Mouse (Mus musculus) urinary bladder, postnatal 25 days (tissue): ENCODE measurements around the gene Eml2.

Source experiments
- DNase-seq: peaks from one replicate; pipeline ENCODE4 v3.0.0; 2022; ENCODE audit warnings: low spot score

Gene Eml2

GRCm38 (mm10) chr7:19230899-19231298 is 54.7 kb downstream of the Eml2 start:
- DNase-seq = no peak

GRCm38 (mm10) chr7:19231849-19232248 is 55.6 kb downstream of the Eml2 start:
- DNase-seq = no peak

- no peak for DNase-seq
Observed at GRCm38 (mm10) chr7:19234652-19235051, 58.4 kb downstream of the Eml2 start.

- DNase-seq = no peak
Observed at GRCm38 (mm10) chr7:19235092-19235671, 59.0 kb downstream of the Eml2 start.

- DNase-seq = no peak
Observed at GRCm38 (mm10) chr7:19236411-19236810, 60.2 kb downstream of the Eml2 start.

GRCm38 (mm10) chr7:19238344-19238743 is 62.1 kb downstream of the Eml2 start:
- no peak for DNase-seq

GRCm38 (mm10) chr7:19239423-19239822 is 63.2 kb downstream of the Eml2 start:
- DNase-seq = peak; percentile 88

- no peak for DNase-seq
Observed at GRCm38 (mm10) chr7:19239986-19240385, 63.8 kb downstream of the Eml2 start.

GRCm38 (mm10) chr7:19240905-19241463 is 64.8 kb downstream of the Eml2 start:
- DNase-seq = no peak

- no peak for DNase-seq
Observed at GRCm38 (mm10) chr7:19242005-19242404, 65.8 kb downstream of the Eml2 start.

GRCm38 (mm10) chr7:19243858-19244257 is 67.6 kb downstream of the Eml2 start:
- no peak for DNase-seq

- no peak for DNase-seq
Observed at GRCm38 (mm10) chr7:19245083-19245482, 68.9 kb downstream of the Eml2 start.

- DNase-seq = no peak
Observed at GRCm38 (mm10) chr7:19246855-19247254, 70.6 kb downstream of the Eml2 start.

GRCm38 (mm10) chr7:19247511-19247910 is 71.3 kb downstream of the Eml2 start:
- DNase-seq = no peak

- DNase-seq = no peak
Observed at GRCm38 (mm10) chr7:19252078-19252477, 75.9 kb downstream of the Eml2 start.

GRCm38 (mm10) chr7:19253437-19253836 is 77.2 kb downstream of the Eml2 start:
- no peak for DNase-seq

GRCm38 (mm10) chr7:19255395-19255794 is 79.2 kb downstream of the Eml2 start:
- no peak for DNase-seq
